Mouse (Mus musculus) MEL (cell line): ENCODE measurements at regions not wholly inside any gene's neighbourhood (a gene's known extent, or its start where the extent isn't known, plus 50 kb on each side); places are given as distances from the start of the nearest gene placed in this dataset.

ENCODE experiments used
- DNase-seq: peaks from one replicate; pipeline ENCODE4 v3.0.0; 2011; ENCODE audit warnings: low read depth, low spot score
- H3K27ac ChIP-seq: 2 replicates; pipeline ENCODE4 v1.5.1; 2012; ENCODE audit warnings: low read depth, mild to moderate bottlenecking, control low read depth, low read length, moderate library complexity; ENCODE audit not compliant: control insufficient read depth
- H3K27me3 ChIP-seq, 2 experiments: fragments of 150-350 bp in 1 of 2; sonication (generic) in 1 of 2; 2 replicates each; pipeline ENCODE4 v1.6.1; 2012; ENCODE audit warnings: low read length in 2 of 2, mild to moderate bottlenecking in 2 of 2, improper control_type of control experiment in 1 of 2, moderate library complexity in 1 of 2; ENCODE audit not compliant: insufficient read depth in 2 of 2, control insufficient read depth in 1 of 2
- H3K36me3 ChIP-seq, 2 experiments: 2 replicates each; pipeline ENCODE4 v1.6.1; 2012 to 2014; ENCODE audit warnings: low read length in 2 of 2, improper control_type of control experiment in 1 of 2, inconsistent platforms in 1 of 2, mild to moderate bottlenecking in 1 of 2; ENCODE audit not compliant: insufficient read depth in 2 of 2, control insufficient read depth in 1 of 2
- H3K4me1 ChIP-seq, 2 experiments: fragments of 150-350 bp in 1 of 2; sonication (generic) in 1 of 2; 2 replicates each; pipeline ENCODE4 v1.6.1; 2012; ENCODE audit warnings: low read length in 2 of 2, improper control_type of control experiment in 1 of 2, mild to moderate bottlenecking in 1 of 2; ENCODE audit not compliant: insufficient read depth in 2 of 2, control insufficient read depth in 1 of 2
- H3K4me3 ChIP-seq, 2 experiments: fragments of 150-350 bp in 1 of 2; sonication (generic) in 1 of 2; 2 replicates each; pipeline ENCODE4 v1.5.1; 2012; ENCODE audit warnings: low read depth in 2 of 2, low read length in 2 of 2, mild to moderate bottlenecking in 2 of 2, moderate library complexity in 2 of 2, control low read depth in 1 of 2, improper control_type of control experiment in 1 of 2; ENCODE audit not compliant: control insufficient read depth in 1 of 2, insufficient read depth in 1 of 2
- H3K79me2 ChIP-seq: 2 replicates; pipeline ENCODE4 v1.6.1; 2012; ENCODE audit warnings: mild to moderate bottlenecking, low read length, moderate library complexity; ENCODE audit not compliant: control insufficient read depth, poor library complexity, insufficient read depth
- H3K9ac ChIP-seq: 2 replicates; pipeline ENCODE4 v1.6.1; 2012; ENCODE audit warnings: low read depth, mild to moderate bottlenecking, control low read depth, low read length, moderate library complexity; ENCODE audit not compliant: control insufficient read depth, poor library complexity, severe bottlenecking
- H3K9me3 ChIP-seq: fragments of 150-350 bp; sonication (generic); replicated peaks from 2 replicates; pipeline ENCODE4 v1.6.1; 2012; ENCODE audit warnings: mild to moderate bottlenecking, low read length, improper control_type of control experiment, moderate library complexity; ENCODE audit not compliant: insufficient read depth
- CHD1 ChIP-seq: IDR thresholded peaks from 2 replicates; pipeline ENCODE4 v1.6.1; 2012; ENCODE audit warnings: low read depth, mild to moderate bottlenecking, inconsistent platforms, low read length, improper control_type of control experiment
- CTCF ChIP-seq, 3 experiments: IDR thresholded peaks in 2 of 3; conservative IDR thresholded peaks in 1 of 3; 2 replicates each; pipeline ENCODE4 v1.5.1; 2011 to 2012; ENCODE audit warnings: low read length in 3 of 3, low read depth in 2 of 3, mild to moderate bottlenecking in 2 of 3, improper control_type of control experiment in 1 of 3, inconsistent platforms in 1 of 3, mixed read lengths in 1 of 3, moderate library complexity in 1 of 3; ENCODE audit not compliant: control insufficient read depth in 1 of 3, insufficient read depth in 1 of 3, poor library complexity in 1 of 3, severe bottlenecking in 1 of 3
- ETS1 ChIP-seq: IDR thresholded peaks from 2 replicates; pipeline ENCODE4 v1.6.1; 2012; ENCODE audit warnings: low read depth, mild to moderate bottlenecking, inconsistent platforms, low read length, improper control_type of control experiment, moderate library complexity
- MAX ChIP-seq: IDR thresholded peaks from 2 replicates; pipeline ENCODE4 v1.6.1; 2011; ENCODE audit warnings: low read length, improper control_type of control experiment
- MAZ ChIP-seq: IDR thresholded peaks from 2 replicates; pipeline ENCODE4 v1.6.1; 2012; ENCODE audit warnings: low read depth, mild to moderate bottlenecking, inconsistent platforms, low read length, improper control_type of control experiment
- NRF1 ChIP-seq: IDR thresholded peaks from 2 replicates; pipeline ENCODE4 v1.6.1; 2014; ENCODE audit warnings: low read depth, mild to moderate bottlenecking, inconsistent platforms, low read length, improper control_type of control experiment, moderate library complexity; ENCODE audit not compliant: poor library complexity, insufficient read depth, severe bottlenecking
- POLR2A ChIP-seq, 2 experiments: IDR thresholded peaks; 2 replicates each; pipeline ENCODE4 v1.6.1; 2011 to 2012; ENCODE audit warnings: low read length in 2 of 2, mild to moderate bottlenecking in 2 of 2, control low read depth in 1 of 2, improper control_type of control experiment in 1 of 2, low read depth in 1 of 2, moderate library complexity in 1 of 2; ENCODE audit not compliant: control insufficient read depth in 1 of 2, insufficient read depth in 1 of 2, poor library complexity in 1 of 2
- RAD21 ChIP-seq: IDR thresholded peaks from 2 replicates; pipeline ENCODE4 v1.6.1; 2011; ENCODE audit warnings: mild to moderate bottlenecking, low read depth, low read length, improper control_type of control experiment
- RCOR1 ChIP-seq: IDR thresholded peaks from 2 replicates; pipeline ENCODE4 v1.6.1; 2012; ENCODE audit warnings: low read depth, mild to moderate bottlenecking, inconsistent platforms, low read length, improper control_type of control experiment
- TAL1 ChIP-seq: IDR thresholded peaks from 2 replicates; pipeline ENCODE4 v1.6.1; 2012; ENCODE audit warnings: mild to moderate bottlenecking, inconsistent platforms, low read length, moderate library complexity, mixed read lengths
- TBP ChIP-seq: IDR thresholded peaks from 2 replicates; pipeline ENCODE4 v1.8.0; 2011; ENCODE audit warnings: low read depth, low read length, improper control_type of control experiment
- USF2 ChIP-seq, 2 experiments: IDR thresholded peaks; 2 replicates each; pipeline ENCODE4 v1.6.1; 2011 to 2012; ENCODE audit warnings: improper control_type of control experiment in 2 of 2, low read length in 2 of 2, borderline replicate concordance in 1 of 2, inconsistent platforms in 1 of 2, low read depth in 1 of 2, mild to moderate bottlenecking in 1 of 2; ENCODE audit not compliant: insufficient read depth in 1 of 2

DNA sequence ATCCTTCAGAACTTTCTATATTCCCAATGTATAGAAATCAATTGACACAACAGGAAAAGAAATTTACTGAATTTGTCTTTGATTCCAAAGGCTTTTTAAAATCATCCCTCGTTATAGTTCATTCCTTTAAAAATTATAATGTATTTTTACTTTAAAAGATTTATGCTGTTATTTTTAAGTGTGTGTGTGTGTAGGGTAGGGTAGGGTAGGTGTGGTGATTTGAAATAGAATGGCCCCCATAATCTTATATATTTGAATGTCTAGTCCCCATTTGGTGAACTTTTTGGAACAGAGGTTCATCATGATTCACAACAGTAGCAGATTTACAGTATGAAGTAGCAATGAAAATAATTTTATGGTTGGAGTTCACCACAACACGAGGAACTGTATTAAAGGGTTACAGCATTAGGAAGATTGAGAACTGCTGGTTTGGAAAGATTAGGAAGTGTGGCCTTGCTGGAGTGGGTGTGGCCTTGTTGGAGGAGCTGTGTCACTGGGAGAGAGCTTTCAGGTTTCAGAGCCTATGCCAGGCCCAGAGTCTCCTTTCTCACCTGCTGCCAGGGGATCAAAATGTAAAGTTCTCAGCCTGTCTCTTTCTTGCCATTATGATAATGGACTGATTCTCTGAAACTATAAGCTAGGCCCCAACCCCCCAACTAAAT is 88.7 kb upstream of the Immp2l start:
- no peaks in the 10 kb centered on the region for H3K9me3 ChIP-seq
- no peak overlapping the region for H3K4me3 ChIP-seq
- no peak overlapping the region for H3K9ac ChIP-seq
- TF ChIP-seq RCOR1 (no peak), TBP (no peak), POLR2A (IDR thresholded peaks at IDR 0.05; ENCODE audit: control insufficient read depth in 1 of 2, insufficient read depth in 1 of 2, low read depth in 1 of 2, low read length in 2 of 2, poor library complexity in 1 of 2) (no peak), TAL1 (no peak), MAX (no peak), NRF1 (no peak), MAZ (no peak), USF2 (IDR thresholded peaks at IDR 0.05; ENCODE audit: borderline replicate concordance in 1 of 2, insufficient read depth in 1 of 2, low read depth in 1 of 2, low read length in 2 of 2) (no peak), RAD21 (no peak)
- no peaks in the 10 kb centered on the region for H3K79me2 ChIP-seq
- H3K27ac ChIP-seq, result no peak overlapping the region
- H3K36me3 ChIP-seq, result no peaks in the 10 kb centered on the region
- peak; percentile 2 for DNase-seq
- H3K27me3 ChIP-seq, result no peaks in the 10 kb centered on the region
- no peaks in the 10 kb centered on the region for H3K4me1 ChIP-seq

DNA sequence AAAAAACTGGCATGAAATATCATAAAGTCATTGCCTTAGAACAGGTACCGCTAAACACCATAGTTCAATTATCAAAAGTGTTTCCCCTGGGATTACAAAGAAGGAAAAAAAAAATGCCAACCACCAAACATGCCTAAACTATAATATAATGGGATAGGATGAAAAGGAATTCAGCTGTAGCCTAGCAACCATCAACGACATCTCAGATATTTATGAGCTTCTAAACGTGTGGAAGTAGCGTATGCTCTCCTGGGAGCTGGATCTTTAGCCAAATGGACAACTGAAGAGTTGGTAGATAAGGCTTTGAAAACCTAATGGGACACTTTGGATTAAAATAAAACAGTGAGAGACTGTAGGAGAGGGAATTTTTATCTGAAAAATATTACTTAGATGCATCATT is 86.9 kb upstream of the Immp2l start:
- no peak for DNase-seq
- H3K9ac ChIP-seq, result no peak overlapping the region
- no peaks in the 10 kb centered on the region for H3K36me3 ChIP-seq
- H3K9me3 ChIP-seq, result no peaks in the 10 kb centered on the region
- no peak overlapping the region for H3K4me3 ChIP-seq
- no peaks in the 10 kb centered on the region for H3K79me2 ChIP-seq
- H3K27me3 ChIP-seq, result no peaks in the 10 kb centered on the region
- no peaks in the 10 kb centered on the region for H3K4me1 ChIP-seq
- TF ChIP-seq RCOR1, result no peak
- no peak overlapping the region for H3K27ac ChIP-seq

DNA sequence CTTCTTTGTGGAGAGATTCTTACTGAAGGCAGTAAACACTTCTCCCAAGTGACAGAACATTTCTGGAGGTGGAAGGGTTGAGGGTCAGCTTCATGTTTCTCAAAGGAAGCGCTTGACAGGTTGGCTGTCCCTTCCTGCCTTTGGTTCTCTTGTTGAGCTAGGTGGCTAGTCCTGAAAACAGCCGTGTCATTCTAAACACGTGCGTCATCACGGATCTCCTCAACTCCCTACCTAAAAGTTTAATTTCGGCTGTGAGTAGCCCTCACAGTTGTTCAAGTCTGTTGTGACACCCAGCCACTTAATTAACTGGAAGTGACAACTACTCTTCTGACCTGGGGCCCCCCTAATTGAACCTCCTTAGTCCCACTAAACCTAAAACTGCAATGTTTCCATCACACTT is 77.0 kb upstream of the Immp2l start:
- TF ChIP-seq CTCF (IDR thresholded peaks at IDR 0.05 in 2 of 3, conservative IDR thresholded peaks at IDR 0.05 in 1 of 3; ENCODE audit: control insufficient read depth in 1 of 3, insufficient read depth in 1 of 3, low read depth in 2 of 3, low read length in 3 of 3, poor library complexity in 1 of 3, severe bottlenecking in 1 of 3) (no peak), MAZ (no peak), CHD1 (no peak), ETS1 (no peak)
- Histone ChIP-seq H3K9me3 (no peaks in the 10 kb centered on the region), H3K79me2 (no peaks in the 10 kb centered on the region), H3K9ac (no peak overlapping the region), H3K4me3 (no peak overlapping the region), H3K36me3 (no peaks in the 10 kb centered on the region), H3K27ac (no peak overlapping the region), H3K4me1 (no peaks in the 10 kb centered on the region), H3K27me3 (no peaks in the 10 kb centered on the region)
- DNase-seq, result no peak
